Comparison of ENCODE assay signal across 26 mouse cellular contexts in the genomic region with DNA sequence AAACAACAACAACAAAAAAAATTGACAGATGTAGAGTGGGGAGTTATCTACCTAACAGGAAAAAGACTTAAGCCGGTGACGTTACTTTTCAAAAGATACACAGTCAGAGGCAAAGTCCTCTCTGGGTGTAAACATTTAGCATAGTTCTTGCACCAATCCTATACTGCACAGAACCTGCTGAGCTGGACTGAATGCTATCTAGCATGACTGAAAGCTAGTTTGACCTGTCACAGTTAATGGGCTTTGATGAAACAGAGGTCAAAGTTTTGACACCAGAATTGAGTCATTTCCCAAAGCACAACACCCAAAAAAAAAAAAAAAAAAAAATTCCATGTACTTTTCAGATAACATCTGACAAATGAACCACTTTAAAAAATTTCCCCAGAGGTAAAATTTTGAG.
"Had no signal": no experiment of that assay in that cellular context is flagged by ENCODE, and none has a peak within 500 bp of the region (broad histone marks: within the 10 kb centered on the region; RNA-seq: fewer than 3 reads in every experiment).

No protein-coding gene starts in this region.

- H3K27me3 ChIP-seq: heart, embryonic 13.5 days; heart, embryonic 15.5 days; hindbrain, embryonic 13.5 days; hindbrain, embryonic 15.5 days; limb, embryonic 13.5 days; limb, embryonic 15.5 days had no signal

- H3K4me3 ChIP-seq: gastrocnemius, adult 2 months; heart, adult 2 months; heart, embryonic 13.5 days; heart, embryonic 15.5 days; hindbrain, embryonic 13.5 days; hindbrain, embryonic 15.5 days; limb, embryonic 13.5 days; limb, embryonic 15.5 days; liver, embryonic 13.5 days had no signal

- ATAC-seq: hindbrain, postnatal 0 days; intestine, embryonic 16.5 days had no signal

- H3K9me3 ChIP-seq: heart, embryonic 13.5 days; heart, embryonic 15.5 days; hindbrain, embryonic 13.5 days; hindbrain, embryonic 15.5 days; limb, embryonic 13.5 days; limb, embryonic 15.5 days; liver, embryonic 13.5 days had no signal

- H3K36me3 ChIP-seq: heart, embryonic 13.5 days; heart, embryonic 15.5 days; hindbrain, embryonic 13.5 days; hindbrain, embryonic 15.5 days; limb, embryonic 13.5 days; limb, embryonic 15.5 days; liver, embryonic 13.5 days had no signal

- H3K27ac ChIP-seq: gastrocnemius, adult 2 months; heart, adult 2 months; heart, embryonic 13.5 days; heart, embryonic 15.5 days; hindbrain, embryonic 13.5 days; hindbrain, embryonic 15.5 days; hindbrain, postnatal 0 days; limb, embryonic 13.5 days; limb, embryonic 15.5 days; liver, embryonic 13.5 days had no signal

- DNase-seq: gastrocnemius, adult 2 months; gastrocnemius, postnatal 10 days; gastrocnemius, postnatal 36 days; heart, adult 11 months; heart, adult 2 months; heart, postnatal 14 days; heart, postnatal 36 days; kidney, adult 11 months; kidney, adult 2 months; kidney, adult 9 months; kidney, postnatal 10 days; kidney, postnatal 25 days; kidney, postnatal 4 days; layer of hippocampus, adult 9-11 months; layer of hippocampus, postnatal 36 days; left cerebral cortex, postnatal 4 days; liver, embryonic 13.5 days had no signal

- H3K9ac ChIP-seq: heart, embryonic 13.5 days; heart, embryonic 15.5 days; hindbrain, embryonic 13.5 days; hindbrain, embryonic 15.5 days; limb, embryonic 13.5 days; limb, embryonic 15.5 days; liver, embryonic 13.5 days had no signal

- H3K4me2 ChIP-seq: heart, embryonic 11.5 days; heart, embryonic 13.5 days; heart, embryonic 15.5 days; hindbrain, embryonic 13.5 days; hindbrain, embryonic 15.5 days; limb, embryonic 13.5 days; limb, embryonic 15.5 days; liver, embryonic 13.5 days had no signal
